Mouse (Mus musculus) ES-Bruce4 (cell line): ENCODE results near the gene Btn1a1.

Source experiments
- CTCF ChIP-seq: IDR thresholded peaks from one replicate; pipeline ENCODE4 v1.8.1; 2011; ENCODE audit warnings: low read depth, low read length
- POLR2A ChIP-seq: IDR thresholded peaks from one replicate; pipeline ENCODE4 v1.8.1; 2011; ENCODE audit warnings: low read length; ENCODE audit not compliant: insufficient read depth

GRCm38 (mm10) chr13:23464841-23465366 is 797 bp downstream of the Btn1a1 start:
- TF ChIP-seq CTCF (no peak), POLR2A (no peak)
